Mouse (Mus musculus) ES-E14 (cell line): ENCODE measurements around the gene Bcap31.

Source experiments
- CHD2 ChIP-seq: IDR thresholded peaks from 2 replicates; pipeline ENCODE4 v1.6.1; 2014; ENCODE audit warnings: mild to moderate bottlenecking, low read depth, low read length, inconsistent platforms
- HCFC1 ChIP-seq: IDR thresholded peaks from 2 replicates; pipeline ENCODE4 v1.6.1; 2012; ENCODE audit warnings: low read length, inconsistent platforms, borderline replicate concordance; ENCODE audit not compliant: insufficient read depth
- MAFK ChIP-seq: IDR thresholded peaks from 2 replicates; pipeline ENCODE4 v1.6.1; 2014; ENCODE audit warnings: mild to moderate bottlenecking, low read depth, low read length, inconsistent platforms; ENCODE audit not compliant: insufficient read depth
- ZC3H11A ChIP-seq: IDR thresholded peaks from 2 replicates; pipeline ENCODE4 v1.6.1; 2012; ENCODE audit warnings: low read depth, mild to moderate bottlenecking, inconsistent platforms, low read length, borderline replicate concordance
- ZNF384 ChIP-seq: IDR thresholded peaks from 2 replicates; pipeline ENCODE4 v1.6.1; 2012; ENCODE audit warnings: low read depth, low read length, inconsistent platforms

- no peak for TF ChIP-seq ZC3H11A
- TF ChIP-seq MAFK = no peak
- no peak for TF ChIP-seq HCFC1
- no peak for TF ChIP-seq CHD2
- TF ChIP-seq ZNF384 = no peak
Observed at GRCm38 (mm10) chrX:73639255-73639675, 76.7 kb downstream of the Bcap31 start, which contains the start of gene Dusp9.
